Mouse (Mus musculus) heart, embryonic 11.5 days (tissue): ENCODE measurements at regions not wholly inside any gene's neighbourhood (a gene's known extent, or its start where the extent isn't known, plus 50 kb on each side); places are given as distances from the start of the nearest gene placed in this dataset.
"Not testable (repeated sequence)": the region's sequence is repeated elsewhere in the genome, so short reads cannot be mapped to it uniquely, and the experiment has no call there.

Source experiments
- ATAC-seq: fragments of 200-750 bp; cut with Nextera tagmentation; replicated peaks from 2 replicates; pipeline ENCODE4 v1.8.0; 2017; ENCODE audit warnings: moderate library complexity; ENCODE audit not compliant: insufficient number of reproducible peaks, low FRiP score, low TSS enrichment
- H3K27ac ChIP-seq: fragments of 300-500 bp; sonication (generic); 2 replicates; pipeline ENCODE4 v1.5.1; 2014; ENCODE audit warnings: mild to moderate bottlenecking, low read depth, low read length
- H3K27me3 ChIP-seq: fragments of 300-500 bp; sonication (generic); 2 replicates; pipeline ENCODE4 v1.6.1; 2014; ENCODE audit warnings: mild to moderate bottlenecking, low read length, mixed read lengths; ENCODE audit not compliant: control insufficient read depth, insufficient read depth
- H3K36me3 ChIP-seq: fragments of 300-500 bp; sonication (generic); 2 replicates; pipeline ENCODE4 v1.6.1; 2014; ENCODE audit warnings: mild to moderate bottlenecking, low read length, moderate library complexity, mixed read lengths; ENCODE audit not compliant: control insufficient read depth, insufficient read depth
- H3K4me1 ChIP-seq: fragments of 300-500 bp; sonication (generic); 2 replicates; pipeline ENCODE4 v1.6.1; 2014; ENCODE audit warnings: low read length; ENCODE audit not compliant: control insufficient read depth, insufficient read depth
- H3K4me2 ChIP-seq: fragments of 300-500 bp; sonication (generic); 2 replicates; pipeline ENCODE4 v1.6.1; 2014; ENCODE audit warnings: mild to moderate bottlenecking, moderate library complexity
- H3K4me3 ChIP-seq: fragments of 300-500 bp; sonication (generic); 2 replicates; pipeline ENCODE4 v1.5.1; 2014; ENCODE audit warnings: low read depth, low read length
- H3K9ac ChIP-seq: fragments of 300-500 bp; sonication (generic); 2 replicates; pipeline ENCODE4 v1.6.1; 2014; ENCODE audit warnings: mild to moderate bottlenecking, low read depth, low read length, moderate library complexity
- H3K9me3 ChIP-seq: fragments of 300-500 bp; sonication (generic); replicated peaks from 2 replicates; pipeline ENCODE4 v1.6.1; 2016; ENCODE audit warnings: low read length; ENCODE audit not compliant: control insufficient read depth
- WGBS: fragments of 180-500 bp; shearing (Covaris S2); extraction: QIAGEN DNeasy Blood & Tissue Kit; methylation state at CpG from one replicate; pipeline ENCODE4 v1.1.7; 2014; ENCODE audit not compliant: insufficient replicate concordance; 5-methylcytosine and 5-hydroxymethylcytosine counted together

DNA sequence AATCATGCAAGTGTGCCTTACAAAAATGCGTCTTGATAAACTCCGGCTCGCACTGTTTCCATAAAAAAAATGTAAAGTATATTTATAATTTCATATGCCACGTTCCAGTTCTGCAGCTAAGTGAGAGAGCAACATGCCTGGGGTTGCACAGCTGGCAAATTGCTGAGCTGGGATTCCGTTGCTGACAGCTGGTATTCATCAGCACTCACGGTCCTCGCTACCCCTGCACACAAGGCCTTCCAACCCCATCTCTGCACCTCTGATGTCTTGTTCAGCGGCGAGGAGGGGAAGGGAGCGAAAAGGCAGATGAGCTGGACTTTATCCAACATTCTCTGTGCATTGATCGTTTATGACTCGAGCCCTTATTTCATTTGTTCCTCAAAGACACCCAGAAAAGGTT lies 138.5 kb upstream of the Mon1b start:
- Histone ChIP-seq H3K27ac (no peak overlapping the region), H3K4me3 (no peak overlapping the region), H3K27me3 (no peaks in the 10 kb centered on the region), H3K9ac (no peak overlapping the region), H3K4me1 (no peaks in the 10 kb centered on the region), H3K9me3 (no peaks in the 10 kb centered on the region), H3K4me2 (no peak overlapping the region), H3K36me3 (no peaks in the 10 kb centered on the region)
- no peak for ATAC-seq
- WGBS: 57% methylated on average over 12 of the region's 12 CpGs

DNA sequence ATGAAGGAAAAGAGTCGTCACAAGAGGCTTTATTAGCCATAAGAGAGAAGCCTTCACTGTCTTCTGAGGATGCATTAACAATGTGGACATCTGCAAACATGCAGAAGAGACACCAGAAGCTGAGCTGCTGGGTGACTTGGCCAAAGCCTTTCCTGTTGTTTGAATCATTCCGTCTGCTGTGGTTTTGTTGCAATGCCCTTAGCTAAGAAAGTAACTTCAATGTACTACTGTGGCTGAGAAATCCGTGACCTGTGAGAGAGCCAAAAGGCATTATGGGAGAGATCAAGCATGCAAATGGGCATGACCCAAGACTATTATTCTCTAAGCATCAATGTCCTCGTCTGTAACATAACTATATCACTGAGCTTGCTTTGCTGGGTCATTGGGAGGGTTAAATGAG lies 132.7 kb upstream of the Mon1b start:
- H3K9me3 ChIP-seq: no peaks in the 10 kb centered on the region
- no peaks in the 10 kb centered on the region for H3K27me3 ChIP-seq
- H3K4me1 ChIP-seq: no peaks in the 10 kb centered on the region
- ATAC-seq: no peak
- 70% methylated on average over 4 of the region's 4 CpGs for WGBS
- H3K27ac ChIP-seq: no peak overlapping the region
- H3K9ac ChIP-seq: no peak overlapping the region
- no peak overlapping the region for H3K4me2 ChIP-seq
- no peaks in the 10 kb centered on the region for H3K36me3 ChIP-seq
- H3K4me3 ChIP-seq: no peak overlapping the region

DNA sequence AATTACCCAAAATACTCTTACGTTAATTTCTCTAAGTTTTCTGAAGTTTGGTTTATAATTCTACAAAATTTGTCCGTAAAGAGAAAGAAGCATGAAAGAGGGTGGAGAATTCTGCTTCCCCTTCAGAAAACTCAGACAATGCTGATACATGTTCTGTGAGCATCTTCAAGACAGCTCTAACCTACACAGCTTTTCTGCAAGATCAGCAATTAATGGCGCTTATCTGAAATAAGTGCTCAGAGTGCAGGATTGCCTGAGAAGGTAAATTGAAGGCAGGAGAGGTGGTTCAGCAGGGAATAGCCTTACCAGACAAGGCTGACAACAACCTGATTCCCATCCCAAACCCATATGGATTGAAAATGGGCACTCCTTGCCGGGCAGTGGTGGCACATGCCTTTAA lies 122.5 kb upstream of the Mon1b start:
- 85% methylated on average over 4 of the region's 4 CpGs for WGBS
- no peaks in the 10 kb centered on the region for H3K4me1 ChIP-seq
- no peak overlapping the region for H3K9ac ChIP-seq
- H3K36me3 ChIP-seq: no peaks in the 10 kb centered on the region
- H3K4me2 ChIP-seq: no peak overlapping the region
- no peak for ATAC-seq
- no peaks in the 10 kb centered on the region for H3K27me3 ChIP-seq
- no peak overlapping the region for H3K27ac ChIP-seq
- H3K9me3 ChIP-seq: no peaks in the 10 kb centered on the region
- H3K4me3 ChIP-seq: no peak overlapping the region

DNA sequence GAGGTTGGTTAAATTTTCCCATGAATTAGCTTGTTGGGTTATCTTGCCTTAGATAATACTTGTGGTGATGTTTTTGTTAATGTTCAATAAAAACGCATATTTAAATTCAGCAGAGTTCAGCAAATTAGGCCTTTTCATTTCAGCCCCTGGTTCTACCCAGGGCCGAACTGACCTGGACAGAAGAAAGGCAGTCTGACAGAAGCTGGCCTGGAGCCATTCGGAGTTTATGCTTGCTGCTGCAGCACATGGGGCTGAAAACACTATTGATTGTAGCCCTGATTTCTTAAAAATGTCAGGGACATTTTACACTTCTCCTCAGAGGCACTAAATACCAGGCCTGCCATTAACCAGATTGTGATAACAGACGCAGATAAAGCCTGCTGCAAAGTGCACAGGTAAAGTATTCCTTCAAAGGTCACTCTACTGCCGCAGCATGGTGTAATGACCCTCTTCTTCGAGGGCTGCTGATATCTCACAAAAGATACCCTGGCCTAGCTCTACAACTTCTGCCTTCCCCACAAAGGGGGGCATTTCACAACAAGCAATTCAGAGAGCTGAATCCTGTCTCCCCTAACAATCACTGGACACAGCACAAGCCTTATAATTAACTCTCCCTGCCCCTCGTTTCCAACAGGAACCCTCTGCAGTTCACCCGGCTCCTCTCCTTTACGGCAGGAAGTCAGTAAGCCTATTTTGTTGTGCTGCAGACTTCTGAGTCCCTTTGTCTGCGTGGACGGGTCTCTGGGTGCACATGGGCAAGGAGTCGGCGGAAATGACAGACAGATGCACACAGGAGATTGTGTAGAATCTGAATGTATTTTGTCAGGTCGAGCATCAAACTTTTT lies 121.3 kb upstream of the Mon1b start:
- Histone ChIP-seq H3K4me3 (no peak overlapping the region), H3K27ac (no peak overlapping the region), H3K27me3 (no peaks in the 10 kb centered on the region), H3K9me3 (no peaks in the 10 kb centered on the region), H3K36me3 (no peaks in the 10 kb centered on the region), H3K4me2 (no peak overlapping the region), H3K9ac (no peak overlapping the region), H3K4me1 (no peaks in the 10 kb centered on the region)
- ATAC-seq: no peak
- WGBS: 53% methylated on average over 14 of the region's 14 CpGs

DNA sequence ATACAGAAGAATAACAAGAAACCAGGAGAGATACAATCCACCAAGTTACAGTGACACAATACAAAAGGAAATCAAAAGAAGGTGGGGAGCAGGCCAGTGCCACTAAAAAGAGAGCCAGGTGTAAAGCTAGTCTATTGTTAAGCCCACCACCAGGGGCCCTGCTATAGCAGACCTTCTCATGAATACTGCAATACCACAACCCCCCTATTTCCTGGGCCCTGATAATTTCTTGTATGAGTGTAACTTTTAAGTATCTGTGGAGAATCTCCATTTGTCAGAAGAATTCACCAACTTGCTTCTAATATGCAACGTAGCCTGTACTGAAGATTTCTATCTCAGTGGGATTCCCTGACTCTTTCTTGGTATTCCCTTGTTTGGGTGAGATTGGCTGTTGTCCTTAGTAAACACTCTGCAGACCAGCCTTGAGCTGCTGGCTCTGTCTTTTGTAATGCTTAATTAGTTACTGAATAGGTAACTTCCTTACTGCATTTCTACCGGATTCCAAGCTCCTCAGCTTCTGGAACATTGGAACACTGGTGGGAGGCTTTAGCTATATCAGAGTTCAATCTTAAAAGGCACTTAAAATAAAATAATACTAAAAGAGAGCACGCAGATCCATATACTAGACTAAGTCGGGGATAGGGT lies 120.5 kb upstream of the Mon1b start:
- H3K27me3 ChIP-seq, H3K27ac ChIP-seq, H3K4me3 ChIP-seq, H3K4me2 ChIP-seq, H3K4me1 ChIP-seq, ATAC-seq, H3K9me3 ChIP-seq, H3K36me3 ChIP-seq, H3K9ac ChIP-seq: not testable (repeated sequence)
- WGBS: 77% methylated on average over 4 of the region's 4 CpGs

DNA sequence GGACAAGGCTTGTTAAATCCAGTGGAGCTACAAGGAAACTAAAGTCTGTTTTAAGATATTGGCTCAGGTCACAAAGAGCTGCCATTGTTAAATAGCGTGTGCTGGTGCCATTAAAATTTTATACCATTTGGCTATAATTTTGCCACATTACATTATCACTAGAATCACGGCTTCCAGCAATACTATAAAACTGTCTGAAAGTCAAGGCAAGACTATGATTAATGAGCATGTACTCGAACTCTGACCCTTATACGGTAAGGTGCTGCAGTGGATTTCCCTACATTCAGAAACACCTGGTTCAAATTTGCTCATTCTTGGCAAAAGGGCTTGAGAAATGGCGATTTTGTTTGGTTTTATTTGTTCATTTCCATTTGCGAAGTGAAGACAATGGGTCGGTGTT lies 119.2 kb upstream of the Mon1b start:
- H3K9me3 ChIP-seq: no peaks in the 10 kb centered on the region
- H3K4me1 ChIP-seq: no peaks in the 10 kb centered on the region
- 77% methylated on average over 7 of the region's 7 CpGs for WGBS
- no peak overlapping the region for H3K4me3 ChIP-seq
- H3K27me3 ChIP-seq: no peaks in the 10 kb centered on the region
- no peak for ATAC-seq
- H3K9ac ChIP-seq: no peak overlapping the region
- no peaks in the 10 kb centered on the region for H3K36me3 ChIP-seq
- H3K4me2 ChIP-seq: no peak overlapping the region
- no peak overlapping the region for H3K27ac ChIP-seq

DNA sequence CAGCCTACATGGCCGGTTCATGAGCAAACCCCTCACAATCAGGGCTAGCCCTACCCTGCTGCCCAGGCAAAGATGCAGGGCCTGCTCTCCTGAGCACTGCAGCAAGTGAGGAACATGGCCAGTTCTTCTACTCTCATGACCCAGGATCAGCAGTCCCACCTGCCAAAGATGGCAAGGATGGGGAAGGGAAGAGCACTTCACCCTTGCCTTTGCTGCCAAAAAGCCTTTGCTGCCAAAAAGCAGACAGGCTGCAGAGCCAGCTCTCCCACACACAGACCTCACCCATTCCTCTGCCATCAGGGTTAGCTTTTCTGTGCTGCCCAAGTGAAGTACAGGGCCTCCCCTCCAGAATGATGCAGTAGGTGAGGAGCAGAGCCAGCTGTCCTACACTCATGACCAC lies 117.5 kb upstream of the Mon1b start:
- no peaks in the 10 kb centered on the region for H3K36me3 ChIP-seq
- no peak for ATAC-seq
- 91% methylated on average over 1 of the region's 1 CpGs for WGBS
- no peaks in the 10 kb centered on the region for H3K4me1 ChIP-seq
- H3K9me3 ChIP-seq: no peaks in the 10 kb centered on the region
- H3K9ac ChIP-seq: no peak overlapping the region
- no peak overlapping the region for H3K27ac ChIP-seq
- H3K4me3 ChIP-seq: no peak overlapping the region
- no peak overlapping the region for H3K4me2 ChIP-seq
- no peaks in the 10 kb centered on the region for H3K27me3 ChIP-seq

DNA sequence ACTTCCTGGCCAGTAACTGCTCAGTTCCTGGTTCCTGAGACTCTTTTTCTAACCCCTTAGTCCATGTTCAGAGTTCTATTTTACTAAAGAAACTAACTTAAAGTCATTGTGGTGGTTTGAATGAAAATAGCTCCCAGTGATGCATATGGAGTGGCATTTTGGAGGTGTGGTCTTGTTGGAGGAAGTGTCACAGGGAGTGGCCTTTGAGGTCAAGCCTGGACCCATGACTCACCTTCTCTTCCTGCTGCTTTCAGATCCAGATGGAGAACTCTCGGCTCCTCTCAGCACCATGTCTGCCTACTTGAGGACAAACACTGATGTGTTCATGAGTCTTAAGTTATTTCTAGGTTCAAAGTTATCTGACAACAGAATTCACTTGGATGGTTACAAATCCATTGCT lies 111.8 kb upstream of the Mon1b start:
- H3K27ac ChIP-seq: no peak overlapping the region
- H3K9me3 ChIP-seq: no peaks in the 10 kb centered on the region
- no peak overlapping the region for H3K4me2 ChIP-seq
- H3K4me3 ChIP-seq: no peak overlapping the region
- no peak for ATAC-seq
- WGBS: 34% methylated on average over 1 of the region's 1 CpGs
- H3K27me3 ChIP-seq: no peaks in the 10 kb centered on the region
- H3K9ac ChIP-seq: no peak overlapping the region
- no peaks in the 10 kb centered on the region for H3K36me3 ChIP-seq
- no peaks in the 10 kb centered on the region for H3K4me1 ChIP-seq
